Mouse (Mus musculus) adipocyte (in vitro differentiated cells): ENCODE data around the gene Nlk.
"Not testable (repeated sequence)": the region's sequence is repeated elsewhere in the genome, so short reads cannot be mapped to it uniquely, and the experiment has no call there.

Source experiments
- DNase-seq: peaks from one replicate; pipeline ENCODE4 v3.0.0-alpha.2; 2016; ENCODE audit warnings: low spot score

Nlk gene

DNA sequence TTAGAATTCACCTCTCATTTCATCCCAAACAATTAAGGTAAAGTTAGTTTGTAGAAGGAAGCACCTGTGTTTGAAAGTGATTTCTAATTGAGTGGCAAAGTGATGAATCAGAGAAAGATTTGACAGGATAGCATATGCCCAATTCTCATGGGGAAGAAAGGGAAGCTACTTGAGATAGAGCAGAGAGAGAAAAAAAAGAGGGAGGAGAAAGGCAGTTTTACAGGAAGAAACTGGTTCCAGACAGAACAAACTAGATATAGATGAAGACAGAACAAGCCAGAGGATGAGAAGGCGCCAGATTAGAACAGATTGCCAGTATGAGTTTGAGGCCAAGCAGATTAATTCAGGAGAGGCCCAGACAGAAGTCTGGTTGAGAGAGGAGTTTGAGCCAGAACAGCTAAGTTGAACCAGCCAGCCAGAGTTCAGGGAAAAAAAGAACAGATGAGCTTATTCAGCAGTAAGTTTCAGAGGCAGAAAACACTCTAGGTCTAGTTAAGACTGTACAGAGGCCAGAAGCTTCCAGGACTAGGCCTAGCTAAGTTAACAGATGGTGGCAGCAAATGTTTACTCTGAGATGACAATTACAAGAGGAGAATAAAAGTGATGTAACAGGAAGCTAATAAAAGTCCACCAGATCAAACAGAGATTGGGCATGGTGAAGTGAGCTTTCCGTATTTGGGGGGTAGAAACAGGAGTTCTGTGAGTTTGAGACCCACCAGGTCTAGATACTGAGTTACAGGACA, 149.3 kb downstream of the Nlk start:
- peak; percentile 45 for DNase-seq

DNA sequence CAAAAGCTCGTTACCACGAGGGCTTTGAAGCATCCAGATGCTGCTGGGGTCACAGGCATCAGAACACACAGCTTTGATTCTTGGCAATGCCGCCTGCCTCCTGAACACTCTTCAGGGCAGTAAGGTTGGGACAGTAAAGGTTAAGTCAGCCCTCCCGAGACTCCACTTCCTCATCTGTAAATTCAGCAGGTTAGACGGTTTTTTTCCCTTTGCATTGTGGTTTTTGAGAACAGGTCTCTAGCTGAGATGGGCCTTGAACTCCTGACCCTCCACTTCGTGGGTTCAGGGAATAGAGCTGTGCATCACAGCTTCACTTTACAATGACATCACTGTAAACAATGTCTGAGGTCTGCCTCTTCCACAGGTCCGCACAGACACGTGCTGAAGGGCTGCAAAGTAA, 152.0 kb downstream of the Nlk start:
- no peak for DNase-seq

DNA sequence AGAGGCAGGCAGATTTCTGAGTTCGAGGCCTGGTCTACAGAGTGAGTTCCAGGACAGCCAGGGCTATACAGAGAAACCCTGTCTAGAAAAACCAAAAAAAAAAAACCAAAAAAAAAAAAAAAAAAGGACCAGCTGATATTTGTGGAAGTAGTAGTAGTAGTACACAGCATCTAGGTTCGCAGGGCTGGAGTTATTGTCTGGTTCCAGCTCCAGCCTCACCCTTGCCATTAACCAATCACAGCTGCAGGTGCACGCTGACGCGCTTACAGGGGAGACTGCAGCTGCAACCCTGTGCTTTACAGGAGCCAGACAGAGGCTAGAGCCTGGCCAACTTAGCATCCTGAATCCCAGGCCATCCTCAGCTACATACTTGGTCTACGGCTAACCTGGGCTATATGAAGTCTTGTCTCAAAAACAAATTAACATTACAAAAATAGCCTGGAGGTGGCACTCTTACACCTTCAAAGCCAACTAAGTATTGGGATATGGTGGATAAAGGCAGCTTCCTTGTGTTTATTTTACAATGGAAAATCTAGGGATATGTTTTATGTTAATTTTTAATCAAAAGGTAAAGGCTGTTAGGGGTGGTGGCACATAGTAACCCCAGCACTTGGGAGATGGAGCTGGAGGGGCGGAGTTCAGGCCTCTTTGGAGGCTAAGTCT, 152.6 kb downstream of the Nlk start:
- no peak for DNase-seq

DNA sequence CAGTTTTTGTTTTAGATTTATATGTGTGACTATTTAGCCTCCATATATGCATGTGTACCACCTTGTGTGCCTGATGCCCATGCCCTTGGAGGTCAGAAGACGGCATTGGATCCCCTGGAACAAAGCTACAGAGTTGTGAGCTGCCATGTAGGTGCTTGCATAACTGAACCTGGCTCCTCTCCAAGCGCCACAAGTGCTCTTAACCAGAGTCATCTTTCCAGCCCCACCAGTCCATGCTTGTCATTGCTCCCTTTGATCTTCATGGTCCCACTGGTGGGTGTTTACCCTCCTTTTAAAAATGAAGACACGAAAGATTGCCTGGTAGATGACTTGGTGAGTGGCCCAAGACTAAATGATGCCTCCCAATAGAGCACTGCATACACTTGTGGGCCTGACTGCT, 156.8 kb downstream of the Nlk start:
- DNase-seq: no peak

DNA sequence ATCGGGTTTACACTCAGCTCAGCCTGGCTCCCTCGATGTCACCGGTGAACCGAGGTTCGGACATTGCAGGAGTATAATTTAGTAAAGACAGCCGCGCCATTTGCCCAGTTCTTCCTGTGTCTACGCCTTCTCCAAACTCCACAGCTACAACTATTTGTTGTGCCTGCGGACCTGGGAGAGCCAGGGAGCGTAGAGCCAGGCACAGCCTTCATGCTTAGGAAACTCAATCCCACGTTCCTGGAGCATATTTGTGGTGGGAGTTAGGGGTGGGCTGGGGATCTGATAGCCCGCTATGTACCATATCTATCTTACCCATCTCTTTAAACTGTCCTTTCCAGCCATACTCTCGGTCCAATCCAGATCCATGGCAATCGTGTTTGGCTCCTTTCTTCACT, 160.5 kb downstream of the Nlk start:
- no peak for DNase-seq

DNA sequence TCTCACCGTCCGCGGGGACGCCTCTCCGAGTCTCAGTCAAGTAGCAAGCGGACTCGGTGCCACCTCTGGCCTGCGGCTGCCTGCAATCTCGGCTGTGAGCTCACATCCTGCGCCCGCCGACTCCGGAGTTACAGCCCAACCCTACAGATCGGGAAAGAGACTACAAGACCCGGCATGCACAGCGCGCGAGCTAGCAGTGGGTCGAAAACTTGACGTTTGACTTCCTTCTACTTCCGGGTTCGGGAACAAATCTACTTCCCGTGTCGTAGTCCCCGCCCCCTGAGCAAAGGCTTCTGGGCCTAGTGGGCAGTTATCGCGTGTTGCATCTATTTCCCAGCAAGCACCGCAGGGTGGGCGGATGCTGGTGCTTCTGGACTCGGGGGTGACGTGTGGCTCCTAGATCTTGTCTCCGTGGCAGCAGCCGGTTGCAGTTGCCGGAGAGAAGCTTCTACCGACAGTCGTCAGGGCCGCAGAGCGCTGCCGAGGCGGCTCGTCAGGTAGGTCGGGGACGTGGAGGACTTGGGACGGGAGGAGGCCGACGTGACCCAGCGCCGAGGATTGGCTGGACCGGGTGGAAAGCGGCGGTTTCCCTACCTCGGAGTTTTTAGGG, 161.0 kb downstream of the Nlk start, which contains the start of the genes Tnfaip1 and Ift20:
Gene Tnfaip1 (minus strand): TSS at position 253 of the 610 bp plus-strand sequence.
Gene Ift20 (plus strand): TSS at position 282 of the 610 bp plus-strand sequence.
- peak; percentile 99 for DNase-seq

DNA sequence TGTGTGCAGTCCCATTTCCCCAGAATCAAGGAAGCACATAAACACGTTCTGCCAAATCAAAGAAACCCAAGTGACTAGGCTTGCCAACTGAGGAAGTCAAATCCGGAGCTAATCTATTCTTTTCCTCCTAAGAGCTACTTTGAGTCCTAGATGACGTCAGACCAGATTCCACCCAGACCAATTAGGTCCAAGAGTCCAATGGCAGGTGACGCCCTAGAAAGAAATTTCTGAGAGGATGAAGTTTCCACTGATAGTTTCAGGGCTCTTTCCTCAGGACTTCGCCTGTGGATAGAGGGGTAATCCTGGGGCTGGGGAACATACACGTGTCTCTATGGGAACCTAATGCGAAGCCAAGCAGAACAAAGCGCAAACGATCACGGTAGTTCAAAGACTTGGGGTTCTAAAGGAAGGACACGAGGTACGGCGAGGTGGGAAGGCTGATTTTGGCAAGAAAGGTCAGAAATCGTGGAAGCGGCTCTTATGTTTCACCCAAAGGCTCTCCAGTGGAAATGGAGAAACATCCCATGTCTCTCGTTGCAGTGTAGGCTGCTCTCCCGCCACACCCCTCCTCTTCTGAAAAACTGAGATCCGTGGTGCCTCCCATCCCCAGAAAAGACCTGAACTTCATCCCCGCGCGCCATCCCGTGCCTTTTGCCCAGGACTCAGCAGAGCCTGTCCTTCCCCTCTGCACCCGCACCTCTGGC, 161.6 kb downstream of the Nlk start:
- peak; percentile 48 for DNase-seq

DNA sequence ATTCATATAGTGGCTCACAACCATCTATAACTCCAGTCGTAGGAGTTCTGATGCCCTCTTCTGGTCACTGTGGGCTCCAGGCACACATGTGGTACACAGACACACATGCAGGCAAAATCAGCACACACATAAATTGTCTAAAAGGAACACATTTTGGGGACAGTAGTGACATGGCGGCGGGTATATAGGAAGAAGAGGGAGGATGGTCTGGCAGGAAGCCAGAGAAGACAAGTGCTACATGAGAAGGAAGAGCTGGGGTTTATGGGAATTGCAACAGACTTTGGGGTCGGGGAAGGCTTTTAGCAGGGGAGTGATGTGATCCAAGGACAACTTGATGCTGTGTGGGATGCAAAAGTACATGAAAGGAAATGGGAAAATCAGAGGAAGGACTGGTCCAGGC, 162.7 kb downstream of the Nlk start:
- no peak for DNase-seq

DNA sequence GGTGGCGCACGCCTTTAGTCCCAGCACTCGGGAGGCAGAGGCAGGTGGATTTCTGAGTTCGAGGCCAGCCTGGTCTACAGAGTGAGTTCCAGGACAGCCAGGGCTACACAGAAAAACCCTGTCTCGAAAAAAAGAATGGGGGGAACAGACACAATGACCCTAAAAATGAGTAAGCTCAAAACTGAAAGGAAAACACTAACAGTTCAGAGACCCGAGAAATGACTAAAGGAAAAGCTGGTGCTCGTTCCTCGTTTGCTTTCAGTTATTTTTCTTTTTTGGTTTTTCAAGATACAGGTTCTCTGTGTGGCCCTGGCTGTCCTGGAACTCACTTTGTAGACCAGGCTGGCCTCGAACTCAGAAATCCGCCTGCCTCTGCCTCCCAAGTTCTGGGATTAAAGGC, 165.7 kb downstream of the Nlk start:
- not testable (repeated sequence) for DNase-seq

DNA sequence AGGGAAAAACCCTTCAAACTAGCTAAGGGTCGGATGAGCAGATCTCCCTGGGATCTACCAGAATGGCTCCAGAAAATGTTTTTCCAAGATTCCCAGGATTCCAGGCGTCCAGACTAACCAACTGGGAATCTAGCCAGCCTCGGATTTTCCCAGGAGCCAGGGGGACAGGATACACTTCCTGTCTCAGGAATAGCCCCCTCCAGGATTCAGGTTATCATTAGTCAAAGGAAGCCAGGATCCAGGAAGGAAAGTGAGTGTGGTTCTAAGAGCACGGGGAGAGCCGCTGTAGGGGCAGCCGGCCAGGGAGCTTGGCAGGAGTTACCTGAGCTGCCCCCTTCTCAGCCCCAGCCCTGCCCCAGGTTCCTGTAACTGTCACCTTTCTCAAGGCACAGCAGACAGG, 166.1 kb downstream of the Nlk start:
- no peak for DNase-seq

DNA sequence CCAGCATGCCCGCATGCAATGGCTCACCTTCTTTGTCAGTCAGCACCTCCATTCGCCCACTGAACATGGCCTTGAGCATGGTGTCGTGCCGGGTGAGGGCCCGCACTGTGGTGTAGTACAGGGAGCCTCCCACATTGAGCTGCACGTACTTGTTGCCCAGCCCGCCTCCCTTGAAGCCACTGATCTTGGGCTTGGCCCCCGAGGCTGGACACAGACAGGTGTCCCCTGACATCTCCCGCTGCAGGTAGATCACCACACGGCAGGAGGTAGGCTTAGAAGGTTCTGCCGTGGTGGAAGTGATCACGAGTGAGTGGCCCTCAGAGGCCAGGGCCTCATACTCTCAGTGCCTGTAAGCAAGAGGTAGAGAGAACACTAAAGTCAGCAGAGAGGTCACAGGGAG, 167.2 kb downstream of the Nlk start:
- DNase-seq: no peak

DNA sequence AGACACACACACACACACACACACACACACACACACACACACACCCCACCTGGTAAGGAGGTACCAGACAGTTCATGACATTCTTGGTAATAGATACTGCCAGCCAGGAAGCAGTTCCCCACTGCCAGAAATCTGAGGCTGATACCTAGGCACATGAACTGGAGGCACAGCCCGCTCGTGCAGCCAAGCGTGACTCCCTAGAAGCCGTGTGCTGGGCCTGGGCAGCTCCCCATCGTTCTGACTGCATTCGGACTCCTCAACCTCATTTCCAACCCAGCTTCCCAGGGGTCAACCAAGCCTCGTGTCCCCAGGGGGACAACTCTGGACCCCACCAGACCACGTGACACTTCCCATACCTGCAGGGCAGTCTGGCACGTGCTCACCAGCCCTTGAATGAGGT, 168.5 kb downstream of the Nlk start:
- DNase-seq: no peak

DNA sequence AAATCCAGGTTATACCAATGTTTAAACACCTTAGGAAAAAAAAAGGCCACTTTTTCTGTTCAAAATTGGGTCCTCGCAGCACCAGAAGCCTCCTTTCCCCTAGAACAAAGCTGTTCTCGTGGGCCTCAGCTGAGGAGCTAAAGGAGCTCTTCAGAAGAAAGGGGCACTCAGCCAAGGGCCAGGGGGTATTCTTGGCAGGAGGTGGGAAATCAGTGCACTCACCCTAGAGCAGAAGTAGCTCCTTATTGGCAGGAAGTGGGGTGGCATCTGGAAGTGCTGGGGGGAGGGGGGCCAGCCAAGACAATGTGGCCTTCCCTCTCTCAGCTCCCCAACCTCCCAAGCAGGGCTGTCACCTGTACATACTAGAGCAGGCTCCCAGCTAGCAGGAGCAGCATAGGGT, 172.3 kb downstream of the Nlk start:
- no peak for DNase-seq

DNA sequence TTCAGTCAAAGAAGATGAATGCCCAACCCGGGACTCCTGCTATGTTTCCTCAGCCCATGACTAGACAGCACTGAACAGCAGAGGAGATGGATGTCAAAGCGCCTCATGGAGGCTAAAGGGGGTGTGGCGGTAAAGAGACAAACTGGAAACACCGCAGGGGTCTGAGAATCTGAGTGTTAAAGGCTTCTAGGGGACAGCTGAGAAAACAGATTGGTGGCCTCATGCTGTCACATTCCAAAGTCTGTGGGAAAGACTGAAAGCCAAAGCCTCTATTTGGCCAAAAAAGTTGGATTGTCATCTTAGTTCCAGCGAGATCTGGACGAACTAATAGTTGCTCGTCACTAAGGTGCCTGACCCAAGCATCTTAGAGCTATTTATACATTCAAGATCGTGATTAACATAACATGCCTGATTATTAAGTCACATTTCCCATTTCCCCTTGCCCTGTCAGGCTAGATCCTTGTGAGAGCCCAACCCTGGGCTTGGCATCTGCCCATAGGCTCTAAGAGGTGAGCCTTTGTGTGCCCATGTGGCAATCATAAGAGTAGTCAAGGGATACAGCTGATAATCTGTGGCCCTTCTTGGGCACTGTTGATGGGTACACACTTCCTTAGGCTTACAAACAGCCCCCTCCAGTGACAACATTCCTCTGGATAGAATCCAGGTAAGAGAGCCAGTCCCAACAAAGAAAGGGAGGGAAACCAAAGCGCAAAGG, 173.8 kb downstream of the Nlk start:
- no peak for DNase-seq

DNA sequence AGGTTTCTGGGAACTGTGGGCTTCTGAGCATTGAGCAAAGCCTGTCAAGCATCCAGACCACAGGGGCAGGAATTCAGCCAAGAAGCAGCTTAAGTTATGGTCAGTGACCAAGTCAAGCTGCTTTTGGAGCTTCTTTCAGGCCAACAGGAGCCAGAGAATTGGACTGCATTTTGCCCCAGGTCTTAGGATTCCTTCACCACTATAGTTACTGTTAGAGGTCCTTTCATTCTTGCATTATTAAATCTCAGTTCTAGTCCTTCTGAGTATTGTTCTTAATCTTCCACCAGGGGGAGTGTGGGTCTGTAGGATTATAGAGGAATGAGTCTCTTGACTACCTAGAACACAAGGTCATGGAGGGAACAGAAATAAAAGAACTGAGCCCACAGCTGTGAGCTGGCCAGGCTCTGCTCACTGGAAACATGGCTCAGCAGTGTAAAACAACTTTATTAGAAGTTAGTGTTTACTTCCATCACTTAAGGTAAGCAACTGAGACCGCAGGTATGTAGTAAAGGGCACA, 174.6 kb downstream of the Nlk start:
- DNase-seq: peak; percentile 83

DNA sequence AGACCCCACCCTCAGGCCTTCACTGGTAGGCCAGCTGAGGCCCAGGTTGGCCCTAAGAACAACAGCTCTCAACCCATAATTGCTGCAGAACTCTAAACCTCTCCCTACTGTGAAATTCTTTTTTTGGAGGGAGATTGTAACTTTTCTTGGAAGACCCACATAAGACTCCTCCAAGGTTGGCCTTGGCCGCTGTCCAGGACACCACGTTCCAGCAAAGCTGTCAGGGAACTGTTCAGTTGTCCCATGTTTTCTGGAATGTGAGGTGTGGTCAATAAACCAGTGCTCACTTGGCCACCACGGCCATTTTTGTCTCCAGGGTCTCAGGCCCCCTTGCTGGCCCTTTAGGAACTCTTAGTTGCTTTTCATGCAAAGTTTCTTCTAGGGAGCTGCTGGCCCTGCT, 175.3 kb downstream of the Nlk start:
- DNase-seq: no peak

DNA sequence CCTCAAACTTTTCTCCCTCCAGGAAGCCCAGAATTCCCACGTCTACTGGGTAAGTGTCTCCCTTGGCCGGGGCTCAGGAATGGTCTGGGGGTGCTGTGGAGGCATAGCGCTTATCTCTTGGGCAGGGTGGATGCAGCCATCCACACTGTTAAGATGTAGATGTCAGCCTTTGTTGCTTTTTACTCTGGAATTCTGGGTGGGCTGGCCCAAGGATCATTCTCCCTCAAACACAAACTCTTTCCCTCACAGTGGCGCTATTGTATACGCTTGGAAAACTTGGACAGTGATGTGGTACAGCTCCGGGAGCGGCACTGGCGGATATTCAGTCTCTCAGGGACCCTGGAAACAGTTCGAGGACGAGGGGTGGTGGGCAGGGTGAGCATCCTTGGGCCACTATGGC, 178.2 kb downstream of the Nlk start:
- no peak for DNase-seq
